Mouse (Mus musculus): ENCODE measurements around the gene Hs3st6.
A peak's percentile ranks its signal among the peaks of the same experiment; 100 is the strongest.

Gene Hs3st6

DNA sequence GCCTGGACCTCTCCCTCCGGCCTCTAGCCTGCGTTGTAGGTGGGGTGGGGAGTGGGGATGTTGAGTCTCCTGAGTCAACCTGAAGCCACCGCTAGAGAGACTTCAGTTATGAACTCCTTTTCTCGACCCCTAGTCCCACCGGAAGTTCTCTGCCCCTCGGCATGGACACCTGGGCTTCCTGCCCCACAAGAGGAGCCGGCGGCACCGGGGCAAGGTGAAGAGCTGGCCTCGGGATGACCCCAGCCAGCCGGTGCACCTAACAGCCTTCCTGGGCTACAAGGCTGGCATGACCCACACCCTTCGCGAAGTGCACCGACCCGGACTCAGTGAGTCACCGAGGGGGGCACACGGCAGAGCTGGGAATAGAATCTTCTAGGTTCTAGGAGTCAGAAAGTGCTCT lies 24.6 kb upstream of the Hs3st6 start:
- no peak for DNase-seq (ENCODE audit: inconsistent ontology term)

DNA sequence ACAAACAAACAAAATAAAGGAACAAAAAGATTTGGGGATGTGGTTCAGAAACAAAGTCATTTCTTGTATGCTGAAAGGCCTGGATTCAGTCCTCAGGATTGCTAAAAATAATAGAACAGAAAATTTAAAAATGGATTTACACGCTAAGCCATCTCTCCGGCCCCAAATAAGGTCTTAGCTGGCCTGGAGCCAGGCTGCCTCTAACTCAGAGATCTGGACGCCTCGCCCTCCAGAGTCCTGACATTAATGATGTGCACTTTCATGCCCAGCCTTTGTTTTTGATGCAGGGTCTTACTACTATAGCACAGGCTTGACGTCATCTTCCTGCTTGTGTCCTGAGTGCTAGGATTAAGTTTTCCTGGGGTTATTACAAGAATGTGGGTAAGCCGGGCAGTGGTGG lies 23.7 kb upstream of the Hs3st6 start:
- DNase-seq (ENCODE audit: inconsistent ontology term) = no peak

DNA sequence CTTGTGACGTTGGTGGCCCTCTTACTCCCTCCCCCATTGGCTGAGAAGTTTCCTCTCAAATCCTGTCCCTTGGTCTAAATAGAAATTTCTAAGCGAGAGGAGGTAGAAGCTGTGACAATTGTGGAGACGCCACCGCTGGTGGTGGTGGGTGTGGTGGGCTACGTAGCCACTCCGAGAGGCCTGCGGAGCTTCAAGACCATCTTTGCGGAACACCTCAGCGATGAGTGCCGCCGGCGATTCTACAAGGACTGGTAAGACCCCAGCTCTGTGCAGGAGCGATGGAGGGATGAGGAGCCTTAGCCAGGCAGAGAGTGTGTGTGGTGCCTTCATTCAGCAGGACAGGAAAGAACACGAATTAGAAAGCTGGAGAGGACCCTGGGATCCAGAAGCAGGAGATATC lies 22.0 kb upstream of the Hs3st6 start:
- no peak for DNase-seq (ENCODE audit: inconsistent ontology term)

DNA sequence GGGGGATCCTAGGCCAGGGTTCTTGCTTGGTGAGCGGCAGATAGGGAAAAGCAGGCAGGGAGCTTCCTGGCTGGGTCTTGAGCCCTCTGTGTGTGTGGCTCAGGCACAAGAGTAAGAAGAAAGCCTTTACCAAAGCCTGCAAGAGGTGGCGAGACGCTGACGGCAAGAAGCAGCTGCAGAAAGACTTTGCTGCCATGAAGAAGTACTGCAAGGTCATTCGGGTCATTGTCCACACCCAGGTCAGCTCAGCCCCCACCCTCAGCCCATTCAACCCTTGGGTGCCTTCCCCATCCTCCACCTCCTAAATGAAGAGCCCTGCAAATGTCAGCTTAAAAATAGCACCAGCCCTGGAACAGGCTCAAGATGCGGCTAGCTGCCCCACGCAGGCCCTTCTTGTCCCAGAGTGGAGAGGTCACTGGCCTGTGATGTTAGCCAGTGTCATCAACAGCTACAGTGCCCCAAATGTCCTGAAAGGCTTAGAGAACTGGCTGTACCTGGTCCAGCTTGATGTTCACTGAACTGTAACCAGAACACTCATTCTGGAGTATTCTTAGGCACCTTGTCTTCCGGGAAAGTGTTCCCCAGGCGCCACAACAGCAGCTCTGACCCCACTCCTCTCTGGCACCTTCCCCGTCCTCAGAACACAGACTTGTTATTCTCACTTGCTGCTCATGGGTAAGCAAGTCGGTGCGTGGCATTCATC lies 20.4 kb upstream of the Hs3st6 start:
- no peak for DNase-seq (ENCODE audit: inconsistent ontology term)

DNA sequence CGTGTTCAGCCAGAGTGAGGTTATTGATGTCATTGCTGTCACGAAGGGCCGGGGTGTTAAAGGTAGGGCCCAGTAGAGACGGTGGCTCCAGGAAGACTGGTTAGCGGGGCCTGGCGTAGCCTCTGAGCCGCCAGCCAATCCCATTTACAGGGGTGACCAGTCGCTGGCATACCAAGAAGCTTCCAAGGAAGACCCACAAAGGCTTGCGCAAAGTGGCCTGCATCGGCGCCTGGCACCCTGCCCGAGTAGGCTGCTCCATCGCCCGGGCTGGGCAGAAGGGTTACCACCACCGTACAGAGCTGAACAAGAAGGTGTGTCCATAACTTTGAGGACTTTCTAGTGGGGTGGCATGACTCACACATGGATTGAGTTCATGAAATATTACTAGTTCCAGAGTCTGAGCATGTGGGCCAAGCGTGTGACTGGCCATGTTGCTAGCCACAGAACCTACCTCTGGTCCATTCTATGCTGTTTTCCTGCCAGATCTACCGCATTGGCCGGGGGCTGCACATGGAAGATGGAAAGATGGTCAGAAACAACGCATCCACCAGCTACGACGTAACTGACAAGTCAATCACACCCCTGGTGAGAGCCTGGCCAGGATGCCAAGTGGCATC lies 19.2 kb upstream of the Hs3st6 start:
- no peak for DNase-seq (ENCODE audit: inconsistent ontology term)

DNA sequence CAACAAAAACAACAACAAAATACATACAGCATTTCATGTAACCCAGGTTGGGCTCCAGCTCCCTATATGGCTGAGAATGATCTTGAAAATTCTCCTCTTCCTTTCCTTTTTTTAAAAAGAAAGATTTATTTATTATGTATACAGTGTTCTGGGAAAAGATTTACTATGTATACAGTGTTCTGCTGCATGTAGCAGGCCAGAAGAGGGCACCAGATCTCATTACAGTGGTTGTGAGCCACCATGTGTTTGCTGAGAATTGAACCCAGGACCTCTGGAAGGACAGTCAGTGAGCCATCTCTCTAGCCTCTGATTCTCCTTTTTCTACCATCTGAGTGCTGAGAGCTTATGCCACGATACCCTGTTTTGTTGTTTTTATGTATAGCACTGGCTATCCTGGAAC lies 18.3 kb upstream of the Hs3st6 start:
- DNase-seq (ENCODE audit: inconsistent ontology term) = no peak

DNA sequence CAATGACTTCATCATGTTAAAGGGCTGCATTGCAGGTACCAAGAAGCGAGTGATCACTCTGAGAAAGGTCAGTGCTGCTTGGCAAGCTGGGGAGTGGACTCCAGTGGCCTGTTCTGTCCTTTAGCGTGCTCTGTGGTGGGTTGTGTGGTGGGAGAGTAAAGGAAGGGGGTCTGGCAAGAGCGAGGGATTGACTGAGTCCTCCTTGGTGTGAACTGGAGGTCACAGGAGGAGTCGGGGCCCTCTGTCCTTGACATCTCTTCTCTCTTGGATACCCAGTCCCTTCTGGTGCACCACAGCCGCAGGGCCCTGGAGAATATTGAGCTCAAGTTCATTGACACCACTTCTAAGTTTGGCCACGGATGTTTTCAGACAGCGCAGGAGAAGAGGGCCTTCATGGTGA lies 17.3 kb upstream of the Hs3st6 start:
- no peak for DNase-seq (ENCODE audit: inconsistent ontology term)

DNA sequence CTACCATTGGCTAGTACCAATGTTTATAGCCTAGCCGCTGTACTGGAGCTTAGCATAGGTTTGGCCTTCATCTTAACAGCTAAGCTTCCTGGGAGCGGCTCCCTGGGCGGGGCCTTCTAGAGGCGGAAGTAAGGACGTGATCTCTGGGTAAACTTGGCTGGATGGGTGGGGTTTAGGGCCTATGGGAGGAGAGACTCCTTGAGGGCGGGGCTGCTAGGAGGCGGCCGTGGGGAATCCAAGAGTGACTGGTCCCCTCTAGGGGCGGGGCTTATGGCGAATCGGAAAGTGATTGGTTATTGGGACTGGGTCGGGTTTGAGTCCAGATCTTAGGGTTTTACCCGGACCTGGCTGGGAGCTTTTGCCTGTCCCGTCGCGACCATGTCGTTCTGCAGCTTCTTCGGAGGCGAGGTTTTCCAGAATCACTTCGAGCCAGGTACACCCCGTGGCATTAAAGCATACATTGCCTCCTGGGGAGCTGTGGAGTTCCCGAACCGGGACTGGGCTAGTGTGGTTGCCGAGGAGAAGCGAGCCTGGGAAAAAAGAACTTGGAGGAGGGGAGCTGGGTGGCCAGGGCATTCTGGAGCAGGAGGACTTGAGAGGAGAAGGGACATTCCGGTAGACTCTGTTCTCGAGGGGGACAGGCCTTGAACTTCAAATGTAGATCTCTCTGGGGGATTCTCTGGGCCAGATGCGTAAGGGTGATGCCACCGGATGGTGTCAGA lies 16.3 kb upstream of the Hs3st6 start, which contains the start of gene Msrb1:
Gene Msrb1, plus strand, starts transcription at position 313 of the 722 bp plus-strand sequence.
- DNase-seq (ENCODE audit: inconsistent ontology term) = peak; percentile 99

DNA sequence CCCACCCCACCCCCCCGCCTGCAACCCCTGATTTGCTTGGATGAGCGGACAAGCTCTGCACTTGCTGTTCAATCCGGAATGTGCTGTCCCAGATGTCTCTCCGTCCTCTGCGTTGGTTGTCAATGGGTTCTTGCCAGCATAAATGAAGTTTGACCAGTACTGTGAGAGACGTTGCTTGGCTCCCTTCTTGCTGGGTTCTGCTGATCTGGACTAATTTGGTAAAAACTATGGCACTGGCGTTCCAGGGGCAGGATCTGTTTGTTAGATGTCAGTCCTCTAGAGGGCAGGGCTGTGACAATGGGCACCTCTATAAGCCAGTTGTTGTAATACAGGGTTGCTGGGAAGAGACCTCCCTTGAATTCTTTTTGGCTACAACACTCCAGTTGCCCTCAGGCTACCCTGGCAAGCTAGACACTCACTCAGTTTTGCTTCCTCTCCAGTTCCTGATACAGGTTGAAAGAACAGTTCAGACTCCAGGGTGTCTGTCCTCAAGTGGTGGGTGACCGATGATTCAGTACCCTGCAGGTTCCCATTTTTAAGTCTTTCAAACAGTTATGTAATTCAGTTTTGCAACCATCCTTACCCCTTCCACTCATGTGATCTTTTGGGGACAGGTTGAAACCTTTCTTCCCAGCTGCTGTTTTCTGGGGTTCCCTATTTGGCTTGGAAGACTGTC lies 15.5 kb upstream of the Hs3st6 start:
- DNase-seq (ENCODE audit: inconsistent ontology term) = peak; percentile 54

DNA sequence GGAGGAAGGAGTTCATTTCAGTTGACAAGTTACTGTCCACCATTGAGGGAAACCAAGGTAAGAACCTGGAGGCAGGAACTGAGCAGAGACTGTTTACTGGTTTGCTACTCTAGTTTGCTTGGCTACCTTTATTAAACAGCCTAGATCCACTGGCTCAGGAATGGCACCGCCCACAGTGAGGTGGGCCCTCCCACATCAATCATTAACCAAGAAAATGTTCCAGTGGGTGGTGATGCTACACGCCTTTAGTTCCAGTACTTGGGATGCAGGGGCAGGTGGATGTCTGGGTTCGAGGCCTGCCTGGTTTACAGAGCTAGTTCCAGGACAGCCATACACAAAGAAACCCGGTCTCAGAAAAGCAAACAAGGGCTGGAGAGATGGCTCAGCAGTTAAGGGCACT lies 14.6 kb upstream of the Hs3st6 start:
- DNase-seq (ENCODE audit: inconsistent ontology term) = no peak

DNA sequence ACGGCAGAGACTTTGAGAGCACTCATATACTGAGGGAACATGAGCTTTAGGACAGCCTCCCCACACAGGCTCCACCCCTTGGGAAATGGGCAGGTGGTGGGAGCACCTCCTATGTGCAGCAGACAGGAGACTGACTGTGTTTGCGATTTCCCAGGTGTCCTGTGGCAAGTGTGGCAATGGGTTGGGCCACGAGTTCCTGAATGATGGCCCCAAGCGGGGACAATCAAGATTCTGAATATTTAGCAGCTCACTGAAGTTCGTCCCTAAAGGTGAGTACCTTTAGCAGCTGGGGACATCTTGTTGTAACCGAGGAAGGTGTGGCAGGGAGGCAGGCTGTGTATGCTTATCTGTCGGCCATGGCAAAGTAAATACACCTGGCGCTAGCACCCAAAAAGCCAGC lies 12.9 kb upstream of the Hs3st6 start:
- no peak for DNase-seq (ENCODE audit: inconsistent ontology term)

DNA sequence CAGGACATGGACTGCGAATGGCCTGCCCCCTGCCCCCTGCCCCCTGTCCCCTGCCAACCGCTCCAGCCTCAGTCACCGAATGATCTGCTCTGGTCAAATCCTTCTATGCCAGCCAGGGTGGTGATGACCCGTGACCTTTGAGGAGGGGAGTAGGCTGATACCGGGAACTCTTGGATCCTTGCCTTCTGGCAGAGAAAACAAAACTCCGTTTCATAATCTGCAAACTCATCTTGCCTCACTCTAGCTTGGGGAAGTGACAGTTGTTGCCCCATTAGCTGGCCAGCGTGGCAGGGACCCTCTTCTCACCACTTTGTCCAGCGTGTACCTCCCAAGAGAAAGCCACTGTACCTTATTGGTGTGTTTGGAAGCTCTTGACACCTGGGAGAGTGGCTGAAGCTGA lies 10.5 kb upstream of the Hs3st6 start:
- DNase-seq (ENCODE audit: inconsistent ontology term) = no peak

DNA sequence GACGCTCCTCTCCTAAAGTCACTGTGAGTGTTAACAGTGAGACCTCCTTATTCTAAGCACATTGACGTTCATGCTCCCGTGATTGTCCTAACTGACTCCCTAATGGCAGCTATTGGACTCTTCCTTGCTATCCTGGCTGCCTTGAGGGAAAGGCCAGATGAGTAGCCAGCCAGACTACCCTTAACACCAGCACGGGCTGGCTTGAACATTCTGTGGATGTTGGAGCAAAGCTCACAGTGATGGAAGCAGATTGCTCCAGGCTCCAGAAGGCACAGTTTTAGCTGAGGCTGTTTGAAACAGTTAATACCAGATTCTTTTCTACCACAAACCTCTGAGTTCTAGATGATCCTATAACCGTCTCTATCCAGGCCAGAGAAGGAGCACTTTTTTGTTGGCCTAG lies 8.9 kb upstream of the Hs3st6 start:
- DNase-seq (ENCODE audit: inconsistent ontology term) = no peak

DNA sequence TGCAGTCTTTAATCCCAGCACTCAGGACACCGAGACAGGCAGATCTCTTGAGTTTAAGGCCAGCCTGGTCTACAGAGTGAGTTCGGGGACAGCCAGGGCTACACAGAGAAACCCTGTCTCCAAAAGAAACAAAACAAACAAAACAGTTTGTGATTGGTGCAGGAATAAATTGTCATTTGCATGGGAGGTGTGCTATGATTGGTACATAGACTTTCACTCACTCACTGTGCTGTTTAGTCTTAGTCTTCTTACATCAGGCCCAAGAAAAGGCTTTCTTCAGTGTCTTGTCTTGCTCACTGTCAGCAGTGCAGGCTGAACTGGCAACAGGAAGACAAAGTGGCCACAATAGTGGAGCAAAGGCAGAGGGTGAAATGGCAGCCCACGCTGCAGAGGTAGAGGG lies 8.4 kb upstream of the Hs3st6 start:
- no peak for DNase-seq (ENCODE audit: inconsistent ontology term)

DNA sequence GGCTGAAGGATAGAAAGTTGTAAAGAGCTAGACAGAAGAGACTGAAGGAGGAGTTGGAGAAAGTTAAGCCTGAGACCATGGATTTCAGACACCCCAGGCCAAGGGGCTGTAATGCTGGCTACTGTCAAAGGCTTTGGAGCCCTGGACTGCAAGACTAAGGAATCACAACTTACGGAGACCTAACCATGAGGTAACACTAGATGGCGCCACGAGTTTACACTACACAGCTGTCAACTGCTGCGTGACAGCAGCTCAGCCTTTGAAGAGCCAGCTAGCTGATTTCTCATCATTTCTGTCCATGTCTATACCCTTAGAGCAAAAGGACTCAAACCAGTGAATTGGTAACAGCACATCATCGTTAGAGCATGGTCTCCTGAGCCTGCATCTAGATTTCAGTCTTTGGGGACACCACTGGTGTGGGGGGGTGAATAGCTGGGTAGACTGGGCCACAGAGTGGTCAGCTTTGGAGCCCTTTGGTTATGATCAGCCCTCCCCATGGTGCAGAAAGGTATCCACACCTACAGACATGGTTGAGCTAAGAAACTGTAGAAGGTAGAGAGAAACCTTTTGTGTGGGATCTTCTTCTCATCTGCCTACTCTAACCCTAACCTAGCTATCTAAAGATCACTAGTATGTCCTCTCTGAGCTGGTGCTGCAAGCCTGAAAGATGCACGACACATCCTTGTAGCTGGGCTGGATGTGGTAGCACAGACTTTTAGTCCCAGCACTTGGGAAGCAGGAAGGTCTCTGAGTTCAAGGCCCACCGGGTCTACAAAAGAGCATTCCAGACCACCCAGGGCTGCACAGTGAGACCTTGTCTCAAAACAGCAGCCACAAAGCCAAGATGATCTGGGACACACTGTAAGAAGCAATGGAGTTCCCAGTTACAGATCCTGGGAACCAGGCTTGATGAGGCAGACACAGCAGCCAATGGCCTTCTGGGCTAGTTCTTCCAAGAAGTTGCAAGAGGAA lies 7.0 kb upstream of the Hs3st6 start:
- peak; percentile 61 for DNase-seq (ENCODE audit: inconsistent ontology term)

DNA sequence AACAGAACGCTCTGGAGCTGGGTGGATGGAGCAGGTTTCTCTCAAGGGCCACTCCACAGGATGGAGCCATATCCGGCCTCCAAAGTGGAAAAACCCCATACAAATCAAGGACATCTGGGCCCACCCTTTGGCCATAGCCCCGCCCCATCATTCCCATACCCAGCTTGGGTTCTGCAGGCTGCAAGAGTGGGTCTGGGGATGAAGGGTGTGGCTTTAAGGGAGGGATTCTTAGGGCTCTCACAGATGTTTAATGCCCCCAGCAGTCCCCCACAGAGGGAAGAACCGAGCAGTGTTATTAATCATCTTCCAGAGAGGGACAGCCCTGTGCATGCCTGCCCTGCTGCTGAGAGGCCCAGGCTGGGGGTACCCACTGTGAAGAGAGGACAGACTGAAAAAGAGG lies 5.8 kb upstream of the Hs3st6 start:
- no peak for DNase-seq (ENCODE audit: inconsistent ontology term)

DNA sequence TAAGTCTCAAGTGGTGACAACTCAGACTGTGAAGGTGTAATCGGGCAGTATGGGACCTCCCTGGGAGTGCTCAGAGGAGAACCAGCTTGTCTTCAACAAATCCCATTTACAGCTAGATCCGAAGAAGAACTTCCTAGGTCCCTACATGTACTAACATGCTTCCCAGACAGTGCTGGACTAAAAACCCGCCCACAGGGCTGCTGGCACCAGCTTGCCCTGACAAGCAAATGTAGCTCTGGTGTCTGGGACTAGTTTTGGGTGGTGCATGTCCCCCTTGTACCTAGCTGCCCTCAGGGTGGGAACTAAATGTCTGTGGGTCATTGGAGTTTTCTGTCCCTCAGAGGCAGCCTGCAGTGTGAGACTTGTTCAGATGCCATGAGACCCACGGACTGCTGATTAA lies 1.3 kb upstream of the Hs3st6 start:
- no peak for DNase-seq (ENCODE audit: inconsistent ontology term)

DNA sequence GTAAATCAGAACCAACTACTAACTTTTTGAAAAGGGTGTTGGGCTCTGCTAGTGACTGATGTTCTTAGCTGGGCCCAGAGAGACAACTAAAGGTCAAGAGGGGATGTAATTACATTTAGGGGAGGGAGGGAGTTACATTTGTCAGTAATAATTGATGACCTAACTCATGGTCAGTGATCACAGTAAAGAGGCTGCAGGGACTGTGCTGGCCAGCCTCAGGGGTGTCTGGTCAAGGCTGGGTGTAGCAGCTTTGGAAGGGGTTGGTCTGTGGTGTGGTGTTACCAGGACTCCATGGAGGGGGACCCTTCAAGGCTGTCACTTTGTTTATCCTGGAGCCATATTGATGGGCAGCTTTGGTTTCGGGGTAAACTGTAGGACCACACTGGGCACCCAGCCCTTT lies 4.6 kb downstream of the Hs3st6 start:
- no peak for DNase-seq (ENCODE audit: inconsistent ontology term)

DNA sequence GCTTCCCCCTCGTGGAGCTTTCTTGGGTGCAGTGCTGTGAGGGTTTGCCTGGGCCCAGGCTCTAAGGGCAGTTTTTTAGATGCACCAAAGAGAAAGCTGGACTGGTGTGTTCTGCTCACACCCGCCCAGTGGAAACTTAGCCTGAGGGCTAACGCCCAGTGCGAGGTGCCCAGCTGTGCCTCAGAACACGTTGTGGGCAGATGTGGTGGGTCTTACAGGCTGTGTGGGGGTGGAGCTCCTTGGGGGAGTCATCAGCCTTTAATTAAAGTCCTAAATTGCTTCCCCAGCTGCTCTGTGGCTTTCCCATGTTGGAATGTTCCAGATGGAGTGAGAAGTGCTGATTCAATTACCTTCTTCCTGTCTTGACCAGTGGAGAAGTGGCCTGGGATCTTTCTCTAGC lies 8.3 kb downstream of the Hs3st6 start:
- no peak for DNase-seq (ENCODE audit: inconsistent ontology term)

DNA sequence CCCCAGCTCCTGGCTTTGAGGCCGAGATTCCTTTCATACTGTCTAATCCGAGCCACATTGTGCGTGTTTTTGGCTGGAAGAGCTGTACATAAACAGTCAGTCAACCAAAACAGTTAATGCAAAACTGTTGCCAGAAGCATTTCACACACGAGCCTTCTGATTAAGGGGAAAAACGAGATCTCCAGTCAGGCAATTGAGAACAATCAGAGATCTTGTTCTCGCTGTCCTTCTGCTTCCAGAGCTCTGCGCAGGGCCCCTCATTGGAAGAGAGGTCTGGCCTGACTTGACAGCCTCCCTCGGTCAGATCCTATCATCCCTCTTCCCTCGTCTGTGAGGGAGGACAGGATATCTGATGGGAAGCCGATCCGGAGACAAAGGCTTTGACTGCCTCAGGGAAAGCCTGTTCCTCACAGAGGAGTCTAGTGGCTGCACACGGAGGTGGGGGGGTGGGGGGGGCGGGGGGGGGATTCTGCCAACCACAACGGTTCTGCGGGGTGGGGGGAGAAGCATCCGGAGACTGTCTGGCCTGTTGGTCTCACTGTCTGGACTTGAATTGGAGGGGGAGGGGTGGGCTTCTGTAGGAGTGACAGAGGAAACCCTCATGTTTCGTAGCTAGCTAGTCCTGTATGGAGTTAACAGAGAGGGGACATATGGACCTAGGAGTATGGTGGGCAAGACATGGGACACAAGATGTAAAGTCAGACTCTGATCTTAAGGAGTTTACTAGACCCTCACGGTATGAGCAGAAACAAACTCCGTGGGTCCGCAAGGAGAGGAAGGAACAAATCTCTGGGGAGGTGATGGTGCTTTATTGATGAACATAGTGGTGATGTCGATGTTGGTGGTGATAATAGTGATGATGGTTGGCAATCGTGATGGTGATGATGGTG lies 12.5 kb downstream of the Hs3st6 start:
- DNase-seq (ENCODE audit: inconsistent ontology term) = peak; percentile 67
